Mouse (Mus musculus): Measurements from ENCODE around the gene Clptm1.

The Clptm1 gene

GRCm38 (mm10) chr7:19664955-19665841 lies at the start of gene Clptm1:
Gene Clptm1, minus strand, starts transcription at chr7:19665033.
- DNase-seq (ENCODE audit: low read depth, low spot score) = peak; percentile 95

GRCm38 (mm10) chr7:19713598-19713997 lies 48.8 kb upstream of the Clptm1 start:
- DNase-seq (ENCODE audit: low read depth, low spot score) = no peak

- no peak for DNase-seq (ENCODE audit: low read depth, low spot score)
Measured at GRCm38 (mm10) chr7:19713196-19713595, 48.4 kb upstream of the Clptm1 start.

- DNase-seq (ENCODE audit: low read depth, low spot score) = no peak
Measured at GRCm38 (mm10) chr7:19712414-19712813, 47.6 kb upstream of the Clptm1 start.

- no peak for DNase-seq (ENCODE audit: low read depth, low spot score)
Measured at GRCm38 (mm10) chr7:19710650-19711049, 45.8 kb upstream of the Clptm1 start.

GRCm38 (mm10) chr7:19705271-19705670 lies 40.4 kb upstream of the Clptm1 start:
- DNase-seq (ENCODE audit: low read depth, low spot score) = no peak

- DNase-seq (ENCODE audit: low read depth, low spot score) = no peak
Measured at GRCm38 (mm10) chr7:19704475-19704874, 39.6 kb upstream of the Clptm1 start.

- DNase-seq (ENCODE audit: low read depth, low spot score) = no peak
Measured at GRCm38 (mm10) chr7:19702859-19703555, 38.2 kb upstream of the Clptm1 start.

- peak; percentile 49 for DNase-seq (ENCODE audit: low read depth, low spot score)
Measured at GRCm38 (mm10) chr7:19701069-19701761, 36.4 kb upstream of the Clptm1 start.

- no peak for DNase-seq (ENCODE audit: low read depth, low spot score)
Measured at GRCm38 (mm10) chr7:19700299-19701068, 35.7 kb upstream of the Clptm1 start.

GRCm38 (mm10) chr7:19699827-19700148 lies 35.0 kb upstream of the Clptm1 start:
- DNase-seq (ENCODE audit: low read depth, low spot score) = no peak

- no peak for DNase-seq (ENCODE audit: low read depth, low spot score)
Measured at GRCm38 (mm10) chr7:19698907-19699826, 34.3 kb upstream of the Clptm1 start, which contains the start of gene Apoe. Gene Apoe, minus strand, starts transcription at chr7:19699188.

- no peak for DNase-seq (ENCODE audit: low read depth, low spot score)
Measured at GRCm38 (mm10) chr7:19697949-19698906, 33.4 kb upstream of the Clptm1 start.

- DNase-seq (ENCODE audit: low read depth, low spot score) = no peak
Measured at GRCm38 (mm10) chr7:19696336-19696873, 31.6 kb upstream of the Clptm1 start.

- no peak for DNase-seq (ENCODE audit: low read depth, low spot score)
Measured at GRCm38 (mm10) chr7:19695881-19696280, 31.0 kb upstream of the Clptm1 start.

GRCm38 (mm10) chr7:19695213-19695594 lies 30.4 kb upstream of the Clptm1 start:
- no peak for DNase-seq (ENCODE audit: low read depth, low spot score)

GRCm38 (mm10) chr7:19694336-19695212 lies 29.7 kb upstream of the Clptm1 start:
- no peak for DNase-seq (ENCODE audit: low read depth, low spot score)

GRCm38 (mm10) chr7:19693421-19693820 lies 28.6 kb upstream of the Clptm1 start:
- DNase-seq (ENCODE audit: low read depth, low spot score) = no peak
